Mouse (Mus musculus): ENCODE results near the gene Nop53. TPM values are rescaled to one million over a fixed set of nuclear protein-coding genes. Genes with fewer than 3 reads are reported as not detected.
A peak's percentile ranks its signal among the peaks of the same experiment; 100 is the strongest.

Gene Nop53
- polyA plus RNA-seq, 1 experiment from 2014 or later: 82.6 TPM

GRCm38 (mm10) chr7:15954436-15954835 is 8.6 kb upstream of the Nop53 start:
- H3K4me3 ChIP-seq (ENCODE audit: low read depth, low read length): no peak overlapping the region
- peaks cover 11% of the 10 kb centered on the region; the same call in 1 of the 2 replicates for H3K27me3 ChIP-seq (ENCODE audit: insufficient read depth, low read length)
- DNase-seq (no peak), ATAC-seq (peak; percentile 55)
- no peaks in the 10 kb centered on the region for H3K9me3 ChIP-seq (ENCODE audit: low read length)
- H3K4me2 ChIP-seq (ENCODE audit: low read depth, low read length): peak overlapping the region; percentile 61; the same call in 1 of the 2 replicates
- no peak overlapping the region for H3K9ac ChIP-seq (replicated peaks)
- WGBS (ENCODE audit: insufficient replicate concordance): 42% methylated on average over 7 of the region's 7 CpGs
- H3K27ac ChIP-seq (ENCODE audit: low read depth): no peak overlapping the region
- H3K4me1 ChIP-seq (ENCODE audit: insufficient read depth): peaks cover 23% of the 10 kb centered on the region
- H3K36me3 ChIP-seq (replicated peaks; ENCODE audit: insufficient read depth, low read length): no peaks in the 10 kb centered on the region
- TF ChIP-seq CTCF (IDR thresholded peaks at IDR 0.05; ENCODE audit: low read depth): no peak
- TF ChIP-seq EP300 (IDR thresholded peaks at IDR 0.05; ENCODE audit: low read depth): no peak

GRCm38 (mm10) chr7:15953307-15954074 is 7.6 kb upstream of the Nop53 start:
- DNase-seq (peak; percentile 60), ATAC-seq (no peak)
- 54% methylated on average over 13 of the region's 13 CpGs for WGBS (ENCODE audit: insufficient replicate concordance)
- H3K9ac ChIP-seq (replicated peaks): no peak overlapping the region
- TF ChIP-seq EP300 (IDR thresholded peaks at IDR 0.05; ENCODE audit: low read depth) (peak; percentile 57; the same call in 1 of the 2 replicates), CTCF (IDR thresholded peaks at IDR 0.05; ENCODE audit: low read depth) (peak; percentile 72)
- peaks cover 30% of the 10 kb centered on the region for H3K4me1 ChIP-seq (ENCODE audit: insufficient read depth)
- peaks cover 11% of the 10 kb centered on the region; the same call in 1 of the 2 replicates for H3K27me3 ChIP-seq (ENCODE audit: insufficient read depth, low read length)
- no peak overlapping the region for H3K4me2 ChIP-seq (ENCODE audit: low read depth, low read length)
- no peaks in the 10 kb centered on the region for H3K36me3 ChIP-seq (replicated peaks; ENCODE audit: insufficient read depth, low read length)
- no peaks in the 10 kb centered on the region for H3K9me3 ChIP-seq (ENCODE audit: low read length)
- H3K4me3 ChIP-seq (ENCODE audit: low read depth, low read length): no peak overlapping the region
- no peak overlapping the region for H3K27ac ChIP-seq (ENCODE audit: low read depth)

- Histone ChIP-seq H3K27ac (ENCODE audit: low read depth) (no peak overlapping the region), H3K4me3 (ENCODE audit: low read depth, low read length) (no peak overlapping the region), H3K9ac (replicated peaks) (no peak overlapping the region), H3K27me3 (ENCODE audit: insufficient read depth, low read length) (peaks cover 8% of the 10 kb centered on the region; the same call in 1 of the 2 replicates), H3K4me1 (ENCODE audit: insufficient read depth) (peaks cover 41% of the 10 kb centered on the region), H3K36me3 (replicated peaks; ENCODE audit: insufficient read depth, low read length) (no peaks in the 10 kb centered on the region), H3K9me3 (ENCODE audit: low read length) (no peaks in the 10 kb centered on the region), H3K4me2 (ENCODE audit: low read depth, low read length) (no peak overlapping the region)
- ATAC-seq (peak; percentile 61), DNase-seq (peak; percentile 44)
- 57% methylated on average over 3 of the region's 3 CpGs for WGBS (ENCODE audit: insufficient replicate concordance)
- TF ChIP-seq EP300 (IDR thresholded peaks at IDR 0.05; ENCODE audit: low read depth): peak; percentile 86
- TF ChIP-seq CTCF (IDR thresholded peaks at IDR 0.05; ENCODE audit: low read depth): no peak
Observed at GRCm38 (mm10) chr7:15952416-15952815, 6.5 kb upstream of the Nop53 start.

GRCm38 (mm10) chr7:15950008-15950407 is 4.1 kb upstream of the Nop53 start:
- peaks cover 2% of the 10 kb centered on the region; the same call in 1 of the 2 replicates for H3K27me3 ChIP-seq (ENCODE audit: insufficient read depth, low read length)
- H3K36me3 ChIP-seq (replicated peaks; ENCODE audit: insufficient read depth, low read length): no peaks in the 10 kb centered on the region
- H3K4me2 ChIP-seq (ENCODE audit: low read depth, low read length): no peak overlapping the region
- H3K4me1 ChIP-seq (ENCODE audit: insufficient read depth): peaks cover 43% of the 10 kb centered on the region
- H3K4me3 ChIP-seq (ENCODE audit: low read depth, low read length): no peak overlapping the region
- H3K9me3 ChIP-seq (ENCODE audit: low read length): no peaks in the 10 kb centered on the region
- H3K27ac ChIP-seq (ENCODE audit: low read depth): no peak overlapping the region
- H3K9ac ChIP-seq (replicated peaks): no peak overlapping the region
- DNase-seq (no peak), ATAC-seq (no peak)
- WGBS (ENCODE audit: insufficient replicate concordance): 88% methylated on average over 15 of the region's 15 CpGs
- TF ChIP-seq CTCF (IDR thresholded peaks at IDR 0.05; ENCODE audit: low read depth) (no peak), EP300 (IDR thresholded peaks at IDR 0.05; ENCODE audit: low read depth) (no peak)

- no peak overlapping the region for H3K4me3 ChIP-seq (ENCODE audit: low read depth, low read length)
- H3K36me3 ChIP-seq (replicated peaks; ENCODE audit: insufficient read depth, low read length): peaks cover 2% of the 10 kb centered on the region; the same call in 1 of the 2 replicates
- no peak overlapping the region for H3K27ac ChIP-seq (ENCODE audit: low read depth)
- TF ChIP-seq CTCF (IDR thresholded peaks at IDR 0.05; ENCODE audit: low read depth): no peak
- TF ChIP-seq EP300 (IDR thresholded peaks at IDR 0.05; ENCODE audit: low read depth): no peak
- ATAC-seq (no peak), DNase-seq (no peak)
- H3K9me3 ChIP-seq (ENCODE audit: low read length): no peaks in the 10 kb centered on the region
- H3K4me2 ChIP-seq (ENCODE audit: low read depth, low read length): peak overlapping the region; percentile 70; the same call in 1 of the 2 replicates
- H3K4me1 ChIP-seq (ENCODE audit: insufficient read depth): peaks cover 42% of the 10 kb centered on the region
- H3K27me3 ChIP-seq (ENCODE audit: insufficient read depth, low read length): no peaks in the 10 kb centered on the region
- 46% methylated on average over 7 of the region's 7 CpGs for WGBS (ENCODE audit: insufficient replicate concordance)
- no peak overlapping the region for H3K9ac ChIP-seq (replicated peaks)
Observed at GRCm38 (mm10) chr7:15949216-15949790, 3.4 kb upstream of the Nop53 start.

GRCm38 (mm10) chr7:15948381-15948941 is 2.6 kb upstream of the Nop53 start:
- Histone ChIP-seq H3K27me3 (ENCODE audit: insufficient read depth, low read length) (no peaks in the 10 kb centered on the region), H3K36me3 (replicated peaks; ENCODE audit: insufficient read depth, low read length) (peaks cover 11% of the 10 kb centered on the region), H3K4me2 (ENCODE audit: low read depth, low read length) (peak overlapping the region; percentile 70), H3K9ac (replicated peaks) (peak overlapping the region; percentile 43; the same call in 1 of the 2 replicates), H3K27ac (ENCODE audit: low read depth) (0 out of 2 replicates have a peak overlapping the region, but pooled peaks have one; percentile 41), H3K4me1 (ENCODE audit: insufficient read depth) (peaks cover 43% of the 10 kb centered on the region), H3K9me3 (ENCODE audit: low read length) (no peaks in the 10 kb centered on the region), H3K4me3 (ENCODE audit: low read depth, low read length) (peak overlapping the region; percentile 32)
- DNase-seq (peak; percentile 92), ATAC-seq (peak; percentile 71)
- TF ChIP-seq EP300 (IDR thresholded peaks at IDR 0.05; ENCODE audit: low read depth) (no peak), CTCF (IDR thresholded peaks at IDR 0.05; ENCODE audit: low read depth) (peak; percentile 96)
- 6% methylated on average over 23 of the region's 23 CpGs for WGBS (ENCODE audit: insufficient replicate concordance)
